Mouse (Mus musculus) heart, embryonic 16.5 days (tissue): ENCODE data around the gene Ramp2. TPM values are rescaled to one million over a fixed set of nuclear protein-coding genes. Genes with fewer than 3 reads are reported as not detected.

Experiments used
- ATAC-seq: fragments of 200-750 bp; cut with Nextera tagmentation; replicated peaks from 2 replicates; pipeline ENCODE4 v1.8.0; 2017; ENCODE audit warnings: moderate number of reproducible peaks; ENCODE audit not compliant: insufficient read depth, low FRiP score; ENCODE audit errors: extremely low read depth
- H3K27ac ChIP-seq: fragments of 300-500 bp; sonication (generic); 2 replicates; pipeline ENCODE4 v1.5.1; 2014; ENCODE audit warnings: mild to moderate bottlenecking, low read length, control low read depth, moderate library complexity
- H3K27me3 ChIP-seq: fragments of 300-500 bp; sonication (generic); 2 replicates; pipeline ENCODE4 v1.6.1; 2014; ENCODE audit warnings: low read length, mixed read lengths; ENCODE audit not compliant: control insufficient read depth, insufficient read depth
- H3K36me3 ChIP-seq: fragments of 300-500 bp; sonication (generic); 2 replicates; pipeline ENCODE4 v1.6.1; 2014; ENCODE audit not compliant: control insufficient read depth, insufficient read depth
- H3K4me1 ChIP-seq: fragments of 300-500 bp; sonication (generic); 2 replicates; pipeline ENCODE4 v1.6.1; 2014; ENCODE audit warnings: low read length, mixed read lengths; ENCODE audit not compliant: control insufficient read depth, insufficient read depth
- H3K4me2 ChIP-seq: fragments of 300-500 bp; sonication (generic); 2 replicates; pipeline ENCODE4 v1.6.1; 2014; ENCODE audit warnings: low read depth, mild to moderate bottlenecking, control low read depth, low read length
- H3K4me3 ChIP-seq: fragments of 300-500 bp; sonication (generic); 2 replicates; pipeline ENCODE4 v1.5.1; 2014; ENCODE audit warnings: mild to moderate bottlenecking, control low read depth, low read length
- H3K9ac ChIP-seq: fragments of 300-500 bp; sonication (generic); 2 replicates; pipeline ENCODE4 v1.6.1; 2014; ENCODE audit warnings: low read length, control low read depth
- H3K9me3 ChIP-seq: fragments of 300-500 bp; sonication (generic); replicated peaks from 2 replicates; pipeline ENCODE4 v1.6.1; 2016; ENCODE audit warnings: low read length; ENCODE audit not compliant: control insufficient read depth
- WGBS: fragments of 180-500 bp; shearing (Covaris S2); extraction: QIAGEN DNeasy Blood & Tissue Kit; methylation state at CpG from one replicate; pipeline ENCODE4 v1.1.7; 2014; 5-methylcytosine and 5-hydroxymethylcytosine counted together
- polyA plus RNA-seq: library from polyadenylated mRNA; unstranded; fragments of >200 nt; fragmentation: Nextera tagmentation; extraction: Ambion mirVana; gene quantifications from 2 replicates; pipeline ENCODE4 v1.2.1, GENCODE M21; 2015

Gene Ramp2
- 203 and 204 TPM in 2 replicates for polyA plus RNA-seq

- H3K4me2 ChIP-seq = peak within 1 kb of the TSS; percentile 90
- 0 out of 2 replicates have a peak, but pooled peaks cover 3% of the 10 kb centered on the region for H3K4me1 ChIP-seq
- H3K36me3 ChIP-seq = no peaks in the 10 kb centered on the region
- peak within 1 kb of the TSS; percentile 68 for H3K4me3 ChIP-seq
- WGBS = 2% methylated on average over 60 of the region's 63 CpGs
- peak within 1 kb of the TSS; percentile 84 for H3K9ac ChIP-seq
- peak within 1 kb of the TSS; percentile 79 for H3K27ac ChIP-seq
- ATAC-seq = peak; percentile 71
- H3K27me3 ChIP-seq = peaks cover 30% of the 10 kb centered on the region
- no peaks in the 10 kb centered on the region for H3K9me3 ChIP-seq
These were observed at the start of gene Ramp2 for GRCm38 (mm10) chr11:101245855-101246701. Gene Ramp2, plus strand, starts transcription at chr11:101246028.

DNA sequence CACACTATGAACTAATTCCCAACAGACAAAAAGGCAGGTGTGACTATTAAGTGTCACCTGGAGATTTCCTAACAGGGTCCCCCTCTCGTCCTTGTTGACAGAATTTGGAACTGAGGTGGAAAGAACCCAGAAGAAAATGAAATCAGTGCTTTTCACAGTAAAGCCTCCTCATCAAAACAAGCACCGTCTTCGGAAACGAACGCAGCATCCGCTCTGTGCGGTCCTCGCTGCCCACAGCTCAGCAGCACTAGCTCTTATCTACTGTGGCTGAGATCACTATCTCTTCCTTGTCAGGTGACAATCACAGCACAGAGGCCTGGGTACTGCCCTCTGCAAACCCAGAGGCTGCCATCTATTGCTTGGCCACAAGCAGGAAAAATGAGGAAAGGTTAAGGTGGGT lies 49.7 kb upstream of the Ramp2 start:
- Histone ChIP-seq H3K9me3 (no peaks in the 10 kb centered on the region), H3K4me1 (peaks cover 20% of the 10 kb centered on the region), H3K4me2 (no peak overlapping the region), H3K9ac (no peak overlapping the region), H3K36me3 (peaks cover 30% of the 10 kb centered on the region), H3K27ac (no peak overlapping the region), H3K27me3 (no peaks in the 10 kb centered on the region), H3K4me3 (no peak overlapping the region)
- ATAC-seq = no peak
- 84% methylated on average over 8 of the region's 8 CpGs for WGBS

- no peaks in the 10 kb centered on the region for H3K9me3 ChIP-seq
These were observed 46.3 kb upstream of the Ramp2 start for GRCm38 (mm10) chr11:101199555-101199954.

GRCm38 (mm10) chr11:101200986-101201385 lies 44.8 kb upstream of the Ramp2 start:
- Histone ChIP-seq H3K4me1 (no peaks in the 10 kb centered on the region), H3K9me3 (no peaks in the 10 kb centered on the region), H3K9ac (no peak overlapping the region), H3K4me2 (no peak overlapping the region), H3K27me3 (no peaks in the 10 kb centered on the region), H3K4me3 (no peak overlapping the region), H3K36me3 (peaks cover 45% of the 10 kb centered on the region), H3K27ac (no peak overlapping the region)
- ATAC-seq = no peak
- WGBS = 24% methylated on average over 7 of the region's 7 CpGs

More at GRCm38 (mm10) chr11:101199555-101199954, 46.3 kb upstream of the Ramp2 start:
- Histone ChIP-seq H3K36me3 (peaks cover 42% of the 10 kb centered on the region), H3K4me1 (peaks cover 1% of the 10 kb centered on the region), H3K4me3 (no peak overlapping the region), H3K9ac (no peak overlapping the region), H3K27me3 (no peaks in the 10 kb centered on the region), H3K4me2 (no peak overlapping the region), H3K27ac (no peak overlapping the region)
- 87% methylated on average over 3 of the region's 3 CpGs for WGBS
- ATAC-seq = no peak

DNA sequence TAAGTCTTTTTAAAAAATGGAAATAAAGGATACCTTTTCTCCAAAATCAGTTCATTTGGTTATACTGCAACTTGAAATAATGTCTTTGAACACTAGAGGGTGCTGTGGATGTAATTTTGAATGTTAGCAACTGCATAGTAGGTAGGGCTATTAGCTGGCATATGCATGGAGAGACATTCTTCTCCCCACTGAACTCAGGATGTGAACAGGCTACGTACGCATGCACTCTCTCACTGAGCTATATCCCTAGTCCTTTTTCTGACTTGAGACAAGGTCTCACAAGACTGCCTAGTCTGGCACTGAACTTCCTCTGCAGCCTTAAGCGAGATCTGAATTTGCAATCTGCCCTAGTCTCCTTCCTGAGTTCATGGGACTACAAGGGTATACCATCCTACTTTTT lies 33.9 kb upstream of the Ramp2 start:
- Histone ChIP-seq H3K9me3 (0 out of 2 replicates have a peak, but pooled peaks cover 3% of the 10 kb centered on the region), H3K27ac (no peak overlapping the region), H3K27me3 (no peaks in the 10 kb centered on the region), H3K36me3 (peaks cover 38% of the 10 kb centered on the region), H3K4me1 (0 out of 2 replicates have a peak, but pooled peaks cover 2% of the 10 kb centered on the region), H3K4me2 (no peak overlapping the region), H3K4me3 (no peak overlapping the region), H3K9ac (no peak overlapping the region)
- WGBS = 37% methylated on average over 3 of the region's 3 CpGs
- ATAC-seq = peak; percentile 69

DNA sequence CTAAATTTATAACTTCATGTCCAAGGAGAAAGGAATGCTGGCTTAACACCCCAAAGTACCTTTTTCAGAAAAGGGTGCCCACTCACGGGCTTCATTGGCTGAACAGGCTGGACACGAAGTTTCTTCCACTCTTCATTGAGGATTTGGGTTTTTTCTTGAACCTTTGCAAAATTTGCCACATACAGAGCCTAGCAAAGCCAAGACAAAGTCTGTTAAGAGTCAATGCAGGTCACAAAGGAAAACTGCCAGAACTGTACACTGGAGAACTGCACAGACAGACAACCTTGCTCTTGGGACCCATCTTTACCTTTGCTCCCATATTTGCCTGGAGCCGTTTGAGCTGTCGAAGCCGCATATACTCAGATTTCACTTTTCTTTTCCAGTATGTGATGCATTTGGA lies 28.9 kb upstream of the Ramp2 start:
- H3K27me3 ChIP-seq = no peaks in the 10 kb centered on the region
- ATAC-seq = no peak
- 89% methylated on average over 5 of the region's 5 CpGs for WGBS
- H3K4me3 ChIP-seq = no peak overlapping the region
- no peak overlapping the region for H3K9ac ChIP-seq
- no peak overlapping the region for H3K27ac ChIP-seq
- H3K4me1 ChIP-seq = peaks cover 8% of the 10 kb centered on the region; the same call in 1 of the 2 replicates
- peaks cover 21% of the 10 kb centered on the region for H3K36me3 ChIP-seq
- 0 out of 2 replicates have a peak, but pooled peaks cover 3% of the 10 kb centered on the region for H3K9me3 ChIP-seq
- no peak overlapping the region for H3K4me2 ChIP-seq

GRCm38 (mm10) chr11:101218436-101219055 lies 27.3 kb upstream of the Ramp2 start:
- 73% methylated on average over 10 of the region's 10 CpGs for WGBS
- no peak overlapping the region for H3K4me3 ChIP-seq
- no peak overlapping the region for H3K9ac ChIP-seq
- peaks cover 11% of the 10 kb centered on the region for H3K36me3 ChIP-seq
- no peak overlapping the region for H3K4me2 ChIP-seq
- no peak for ATAC-seq
- no peak overlapping the region for H3K27ac ChIP-seq
- no peaks in the 10 kb centered on the region for H3K9me3 ChIP-seq
- peaks cover 6% of the 10 kb centered on the region; the same call in 1 of the 2 replicates for H3K4me1 ChIP-seq
- H3K27me3 ChIP-seq = no peaks in the 10 kb centered on the region

DNA sequence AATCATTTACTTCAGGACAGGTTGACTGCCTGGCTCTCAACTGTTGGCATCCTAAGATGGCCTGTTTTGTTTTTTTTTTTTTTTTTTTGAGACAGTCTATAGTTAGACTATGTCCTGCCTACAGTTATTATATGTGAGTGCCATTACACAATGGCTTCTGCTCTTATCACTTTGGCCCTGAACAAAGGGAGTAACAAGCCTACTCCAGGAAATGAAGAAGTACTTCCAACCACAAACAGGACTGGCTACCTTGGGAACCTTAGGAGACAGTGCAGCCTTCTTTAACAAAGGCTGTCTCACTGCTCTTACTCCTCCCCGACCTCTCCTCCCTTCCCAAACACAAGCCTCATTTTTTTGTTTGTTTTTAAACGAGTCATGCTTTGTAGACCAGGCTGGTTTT lies 25.0 kb upstream of the Ramp2 start:
- Histone ChIP-seq H3K9me3 (no peaks in the 10 kb centered on the region), H3K4me1 (peaks cover 12% of the 10 kb centered on the region), H3K36me3 (no peaks in the 10 kb centered on the region), H3K9ac (no peak overlapping the region), H3K27me3 (no peaks in the 10 kb centered on the region), H3K4me3 (no peak overlapping the region), H3K27ac (peak overlapping the region; percentile 62), H3K4me2 (no peak overlapping the region)
- ATAC-seq = no peak
- WGBS = 37% methylated on average over 2 of the region's 2 CpGs
